Mouse (Mus musculus) bone marrow macrophage, adult 2 months (primary cell): Measurements from ENCODE around the gene Qtrt2.

Experiments used
- CTCF ChIP-seq: IDR thresholded peaks from 2 replicates; pipeline ENCODE4 v1.5.1; 2012; ENCODE audit warnings: low read depth, mild to moderate bottlenecking, low read length, moderate library complexity
- POLR2A ChIP-seq: IDR thresholded peaks from 2 replicates; pipeline ENCODE4 v1.6.1; 2012; ENCODE audit warnings: mild to moderate bottlenecking, low read depth, low read length, borderline replicate concordance

DNA sequence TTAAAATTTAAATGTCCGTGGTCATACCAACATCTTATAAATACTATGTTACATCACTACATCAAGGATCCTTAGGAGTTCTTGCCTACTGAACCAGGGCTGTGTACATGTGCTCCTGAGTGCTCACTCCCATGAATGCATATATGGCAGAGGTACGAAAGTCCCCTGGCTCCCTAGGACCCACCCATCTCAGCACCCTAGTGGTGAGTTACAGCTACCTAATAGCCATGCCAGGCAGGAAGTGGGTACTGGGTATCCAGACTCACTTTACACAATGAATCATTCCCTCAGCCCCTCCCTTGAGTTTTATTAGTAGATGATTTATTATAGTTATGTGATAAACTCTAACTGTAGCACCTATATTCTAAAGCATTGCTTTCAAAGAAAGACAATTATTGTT, 44.3 kb downstream of the Qtrt2 start:
- TF ChIP-seq CTCF (no peak), POLR2A (no peak)
